In genomic region chr7:81335705-81336431, GRCm38 (mm10) we compare ENCODE assay signal across 8 mouse cellular contexts. TPM values are rescaled to one million over a fixed set of nuclear protein-coding genes. Genes with fewer than 3 reads are reported as not detected.
DNase-seq lines count a peak whose midpoint lies in the region; ATAC-seq and TF ChIP-seq lines count a peak whose summit lies in the region.

No protein-coding gene starts in this region.

- no peak overlapping the region for H3K4me2 ChIP-seq in embryonic facial prominence, embryonic 14.5 days (ENCODE audit: low read depth, low read length)
- H3K4me2 ChIP-seq in hindbrain, embryonic 13.5 days: no peak overlapping the region
- H3K4me2 ChIP-seq in midbrain, embryonic 12.5 days (replicated peaks): peak overlapping the region; percentile 28

- TF ChIP-seq CTCF in kidney, adult 2 months (conservative IDR thresholded peaks at IDR 0.05; ENCODE audit: insufficient read depth, insufficient read length, low read depth, low read length): no peak

- no peaks in the 10 kb centered on the region for H3K27me3 ChIP-seq in kidney, adult 2 months (replicated peaks; ENCODE audit: control insufficient read depth, insufficient read depth, low read length)
- no peaks in the 10 kb centered on the region for H3K27me3 ChIP-seq in embryonic facial prominence, embryonic 14.5 days (replicated peaks; ENCODE audit: control insufficient read depth, insufficient read depth, low read length)
- H3K27me3 ChIP-seq in hindbrain, embryonic 13.5 days: no peaks in the 10 kb centered on the region
- H3K27me3 ChIP-seq in midbrain, embryonic 12.5 days: no peaks in the 10 kb centered on the region

- ATAC-seq in embryonic facial prominence, embryonic 14.5 days (ENCODE audit: low read depth): no peak
- no peak for ATAC-seq in hindbrain, embryonic 13.5 days (ENCODE audit: low FRiP score)
- ATAC-seq in midbrain, embryonic 12.5 days (ENCODE audit: low FRiP score, low read depth): no peak

- peak; percentile 61 for DNase-seq in kidney, adult 2 months
- no peak for DNase-seq in kidney, adult 8-10 months
- DNase-seq in embryonic facial prominence, embryonic 14.5 days (ENCODE audit: low spot score): peak; percentile 58
- no peak for DNase-seq in urinary bladder, postnatal 36 days (ENCODE audit: low spot score in 2 of 2)
- DNase-seq in right cerebral cortex, adult 2 months (ENCODE audit: low spot score in 2 of 2): no peak
- no peak for DNase-seq in spleen, postnatal 10 days (ENCODE audit: low spot score in 2 of 2)

- H3K36me3 ChIP-seq in kidney, adult 2 months (ENCODE audit: control insufficient read depth, insufficient read depth, low read length): peaks cover 2% of the 10 kb centered on the region; the same call in 1 of the 2 replicates
- peaks cover 52% of the 10 kb centered on the region for H3K36me3 ChIP-seq in embryonic facial prominence, embryonic 14.5 days (ENCODE audit: control insufficient read depth, insufficient read depth, low read length)
- peaks cover 48% of the 10 kb centered on the region for H3K36me3 ChIP-seq in hindbrain, embryonic 13.5 days
- H3K36me3 ChIP-seq in midbrain, embryonic 12.5 days: peaks cover 41% of the 10 kb centered on the region

- TF ChIP-seq POLR2A in kidney, adult 2 months (IDR thresholded peaks at IDR 0.05; ENCODE audit: low read depth, low read length): no peak

- H3K9ac ChIP-seq in embryonic facial prominence, embryonic 14.5 days (ENCODE audit: low read depth, low read length): no peak overlapping the region
- peak overlapping the region; percentile 35; the same call in 1 of the 2 replicates for H3K9ac ChIP-seq in hindbrain, embryonic 13.5 days
- H3K9ac ChIP-seq in midbrain, embryonic 12.5 days (replicated peaks): peak overlapping the region; percentile 44

- H3K9me3 ChIP-seq in embryonic facial prominence, embryonic 14.5 days (ENCODE audit: control insufficient read depth, low read length): no peaks in the 10 kb centered on the region
- H3K9me3 ChIP-seq in hindbrain, embryonic 13.5 days: no peaks in the 10 kb centered on the region
- 0 out of 2 replicates have a peak, but pooled peaks cover 2% of the 10 kb centered on the region for H3K9me3 ChIP-seq in midbrain, embryonic 12.5 days

- H3K4me3 ChIP-seq in kidney, adult 2 months (ENCODE audit: insufficient read depth, low read depth, low read length): no peak overlapping the region
- no peak overlapping the region for H3K4me3 ChIP-seq in embryonic facial prominence, embryonic 14.5 days (ENCODE audit: low read depth, low read length)
- H3K4me3 ChIP-seq in hindbrain, embryonic 13.5 days: no peak overlapping the region
- no peak overlapping the region for H3K4me3 ChIP-seq in midbrain, embryonic 12.5 days

- peak overlapping the region; percentile 66; the same call in 1 of the 2 replicates for H3K27ac ChIP-seq in kidney, adult 2 months (ENCODE audit: insufficient read depth, low read depth, low read length)
- H3K27ac ChIP-seq in embryonic facial prominence, embryonic 14.5 days (replicated peaks; ENCODE audit: low read depth, low read length): peak overlapping the region; percentile 6
- H3K27ac ChIP-seq in hindbrain, embryonic 13.5 days: peak overlapping the region; percentile 69; the same call in 1 of the 2 replicates
- H3K27ac ChIP-seq in midbrain, embryonic 12.5 days (replicated peaks): peak overlapping the region; percentile 82

- 73% methylated on average over 18 of the region's 18 CpGs for WGBS in kidney, adult 2 months
- WGBS in embryonic facial prominence, embryonic 14.5 days: 70% methylated on average over 18 of the region's 18 CpGs
- 44% methylated on average over 18 of the region's 18 CpGs for WGBS in hindbrain, embryonic 13.5 days
- WGBS in midbrain, embryonic 12.5 days: 44% methylated on average over 18 of the region's 18 CpGs

- H3K4me1 ChIP-seq in kidney, adult 2 months (ENCODE audit: control insufficient read depth, insufficient read depth, low read length): no peaks in the 10 kb centered on the region; the same call in 1 of the 2 replicates
- H3K4me1 ChIP-seq in embryonic facial prominence, embryonic 14.5 days (ENCODE audit: control insufficient read depth, insufficient read depth, low read length): no peaks in the 10 kb centered on the region
- peaks cover 10% of the 10 kb centered on the region for H3K4me1 ChIP-seq in hindbrain, embryonic 13.5 days (replicated peaks)
- peaks cover 13% of the 10 kb centered on the region for H3K4me1 ChIP-seq in midbrain, embryonic 12.5 days

RNA-seq across cellular contexts. Expression of gene Rps17, which starts 9.2 kb away (rescaled TPM):
- 1,243 and 1,376 TPM in 2 replicates for polyA plus RNA-seq in kidney, adult 2 months (2012; rRNA removed)
- polyA plus RNA-seq in embryonic facial prominence, embryonic 14.5 days (2014; fragmentation: Nextera tagmentation; extraction: Ambion mirVana): 1,342 and 1,410 TPM in 2 replicates
- polyA plus RNA-seq in hindbrain, embryonic 13.5 days (2015; fragmentation: Nextera tagmentation; extraction: Ambion mirVana): 845 and 863 TPM in 2 replicates
- polyA plus RNA-seq in midbrain, embryonic 12.5 days (2016; fragmentation: Nextera tagmentation; extraction: Ambion mirVana): 901 and 917 TPM in 2 replicates

Comparison
In these comparisons a context has a peak if more than half of its experiments do, and no peak if none do; other contexts are left out.
1. DNase-seq: peak in kidney, adult 2 months (single experiment) and embryonic facial prominence, embryonic 14.5 days (single experiment); none in kidney, adult 8-10 months (0 of 2), urinary bladder, postnatal 36 days (0 of 2), right cerebral cortex, adult 2 months (0 of 2) and spleen, postnatal 10 days (0 of 2).
2. H3K27ac ChIP-seq: peak in every context shown above with its lines; median percentile 82 in midbrain, embryonic 12.5 days; 69 in hindbrain, embryonic 13.5 days; 66 in kidney, adult 2 months; 6 in embryonic facial prominence, embryonic 14.5 days.